Mouse (Mus musculus): ENCODE measurements around the gene Olfr279.

DNA sequence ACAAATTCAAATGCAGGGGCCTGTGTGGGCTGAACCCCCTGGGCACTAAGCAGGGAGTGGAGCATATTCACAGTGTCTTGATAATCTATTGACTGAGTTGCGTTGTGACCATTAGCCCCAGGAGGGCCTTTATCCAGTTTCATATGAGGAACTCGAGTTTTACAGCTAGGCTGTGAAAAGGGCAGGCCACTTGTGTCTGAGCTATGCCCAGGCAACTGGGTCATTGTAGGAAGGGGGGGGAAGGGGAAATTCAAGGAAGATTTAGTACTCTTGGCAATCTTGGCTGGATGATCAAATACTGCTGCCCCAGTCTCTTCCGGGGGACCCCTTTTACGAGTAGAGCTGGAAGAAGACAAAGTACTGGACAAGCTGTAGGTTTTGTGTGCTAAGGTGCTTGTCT lies 51.1 kb downstream of the Olfr279 start:
- no peak for TF ChIP-seq CTCF (IDR thresholded peaks at IDR 0.05; ENCODE audit: insufficient read depth, low read length)
- TF ChIP-seq POLR2A (IDR thresholded peaks at IDR 0.05; ENCODE audit: borderline replicate concordance, extremely low read depth, low read depth, low read length): no peak
